Mouse (Mus musculus): Measurements from ENCODE around the gene Capn2. TPM values are rescaled to one million over a fixed set of nuclear protein-coding genes. Genes with fewer than 3 reads are reported as not detected.

Gene Capn2
- total and polyA plus RNA-seq, 3 experiments: 10.6 to 19.3 TPM; not detected in 1

GRCm38 (mm10) chr1:182427426-182427825 is 90.0 kb downstream of the Capn2 start:
- no peaks in the 10 kb centered on the region for H3K79me2 ChIP-seq (ENCODE audit: control insufficient read depth, insufficient read depth, low read length, poor library complexity)
- H3K4me3 ChIP-seq (ENCODE audit: control insufficient read depth in 1 of 2, insufficient read depth in 1 of 2, low read depth in 2 of 2, low read length in 2 of 2): no peak overlapping the region
- no peaks in the 10 kb centered on the region for H3K9me3 ChIP-seq (replicated peaks; ENCODE audit: insufficient read depth, low read length)
- H3K27ac ChIP-seq (ENCODE audit: control insufficient read depth, low read depth, low read length): no peak overlapping the region
- H3K4me1 ChIP-seq (ENCODE audit: control insufficient read depth in 1 of 2, insufficient read depth in 2 of 2, low read length in 2 of 2): peaks cover 2 to 10% of the 10 kb centered on the region in 2 experiments
- H3K36me3 ChIP-seq (ENCODE audit: control insufficient read depth in 1 of 2, insufficient read depth in 2 of 2, low read length in 2 of 2): peaks cover 0 to 11% of the 10 kb centered on the region in 2 experiments; a peak in 3 of 4 replicates
- no peak overlapping the region for H3K9ac ChIP-seq (ENCODE audit: control insufficient read depth, low read depth, low read length, poor library complexity, severe bottlenecking)
- H3K27me3 ChIP-seq (ENCODE audit: control insufficient read depth in 1 of 2, insufficient read depth in 2 of 2, low read length in 2 of 2): no peaks in the 10 kb centered on the region
- TF ChIP-seq GABPA (IDR thresholded peaks at IDR 0.05; ENCODE audit: low read depth, low read length) (no peak), USF1 (IDR thresholded peaks at IDR 0.05; ENCODE audit: low read depth, low read length) (no peak), SIN3A (IDR thresholded peaks at IDR 0.05; ENCODE audit: low read length) (no peak), CHD2 (IDR thresholded peaks at IDR 0.05; ENCODE audit: low read length) (no peak), ZC3H11A (IDR thresholded peaks at IDR 0.05; ENCODE audit: low read depth, low read length) (no peak), RAD21 (IDR thresholded peaks at IDR 0.05; ENCODE audit: low read depth, low read length) (no peak), MAX (IDR thresholded peaks at IDR 0.05; ENCODE audit: low read length) (no peak), JUND (IDR thresholded peaks at IDR 0.05; ENCODE audit: low read depth, low read length) (no peak), CTCF (IDR thresholded peaks at IDR 0.05 in 2 of 3, conservative IDR thresholded peaks at IDR 0.05 in 1 of 3; ENCODE audit: control insufficient read depth in 1 of 3, insufficient read depth in 1 of 3, low read depth in 2 of 3, low read length in 3 of 3, poor library complexity in 1 of 3, severe bottlenecking in 1 of 3) (no peak), TAL1 (IDR thresholded peaks at IDR 0.05; ENCODE audit: low read length) (no peak), GATA1 (IDR thresholded peaks at IDR 0.05; ENCODE audit: low read depth, low read length) (no peak), POLR2AphosphoS2 (IDR thresholded peaks at IDR 0.05; ENCODE audit: low read length) (no peak), ZMIZ1 (IDR thresholded peaks at IDR 0.05; ENCODE audit: low read depth, low read length) (no peak), TCF12 (IDR thresholded peaks at IDR 0.05; ENCODE audit: low read depth, low read length) (no peak), MEF2A (IDR thresholded peaks at IDR 0.05; ENCODE audit: extremely low read depth, insufficient replicate concordance, low read depth, low read length, poor library complexity, severe bottlenecking) (no peak), TBP (IDR thresholded peaks at IDR 0.05; ENCODE audit: low read depth, low read length) (no peak), POLR2A (IDR thresholded peaks at IDR 0.05; ENCODE audit: control insufficient read depth in 1 of 2, insufficient read depth in 1 of 2, low read depth in 1 of 2, low read length in 2 of 2, poor library complexity in 1 of 2) (no peak), USF2 (IDR thresholded peaks at IDR 0.05; ENCODE audit: borderline replicate concordance in 1 of 2, insufficient read depth in 1 of 2, low read depth in 1 of 2, low read length in 2 of 2) (no peak), ELF1 (IDR thresholded peaks at IDR 0.05; ENCODE audit: low read depth, low read length) (no peak), MAFK (IDR thresholded peaks at IDR 0.05; ENCODE audit: borderline replicate concordance, low read depth, low read length) (no peak)
- no peak for DNase-seq (ENCODE audit: low read depth, low spot score)

- Histone ChIP-seq H3K9me3 (replicated peaks; ENCODE audit: insufficient read depth, low read length) (no peaks in the 10 kb centered on the region), H3K9ac (ENCODE audit: control insufficient read depth, low read depth, low read length, poor library complexity, severe bottlenecking) (no peak overlapping the region), H3K79me2 (ENCODE audit: control insufficient read depth, insufficient read depth, low read length, poor library complexity) (no peaks in the 10 kb centered on the region), H3K27me3 (ENCODE audit: control insufficient read depth in 1 of 2, insufficient read depth in 2 of 2, low read length in 2 of 2) (no peaks in the 10 kb centered on the region), H3K27ac (ENCODE audit: control insufficient read depth, low read depth, low read length) (no peak overlapping the region), H3K4me3 (ENCODE audit: control insufficient read depth in 1 of 2, insufficient read depth in 1 of 2, low read depth in 2 of 2, low read length in 2 of 2) (no peak overlapping the region), H3K4me1 (ENCODE audit: control insufficient read depth in 1 of 2, insufficient read depth in 2 of 2, low read length in 2 of 2) (peaks cover 2 to 10% of the 10 kb centered on the region in 2 experiments), H3K36me3 (ENCODE audit: control insufficient read depth in 1 of 2, insufficient read depth in 2 of 2, low read length in 2 of 2) (peaks cover 0 to 11% of the 10 kb centered on the region in 2 experiments; a peak in 2 of 4 replicates)
- TF ChIP-seq NELFE (IDR thresholded peaks at IDR 0.05; ENCODE audit: low read depth, low read length) (no peak), EP300 (IDR thresholded peaks at IDR 0.05; ENCODE audit: low read depth in 1 of 2, low read length in 2 of 2) (peak in 1 of 2 experiments; percentile 27; a peak in 1 of 4 replicates), E2F4 (IDR thresholded peaks at IDR 0.05; ENCODE audit: borderline replicate concordance, low read depth, low read length) (no peak)
- DNase-seq (ENCODE audit: low read depth, low spot score): peak; percentile 14
Measured at GRCm38 (mm10) chr1:182426444-182426843, 91.0 kb downstream of the Capn2 start.

Data from MEL (cell line).